Mouse (Mus musculus): Measurements from ENCODE around the gene Fzd5. TPM values are rescaled to one million over a fixed set of nuclear protein-coding genes. Genes with fewer than 3 reads are reported as not detected.

The Fzd5 gene
- total RNA-seq, 1 experiment from 2014 or later: 1.5 TPM

DNA sequence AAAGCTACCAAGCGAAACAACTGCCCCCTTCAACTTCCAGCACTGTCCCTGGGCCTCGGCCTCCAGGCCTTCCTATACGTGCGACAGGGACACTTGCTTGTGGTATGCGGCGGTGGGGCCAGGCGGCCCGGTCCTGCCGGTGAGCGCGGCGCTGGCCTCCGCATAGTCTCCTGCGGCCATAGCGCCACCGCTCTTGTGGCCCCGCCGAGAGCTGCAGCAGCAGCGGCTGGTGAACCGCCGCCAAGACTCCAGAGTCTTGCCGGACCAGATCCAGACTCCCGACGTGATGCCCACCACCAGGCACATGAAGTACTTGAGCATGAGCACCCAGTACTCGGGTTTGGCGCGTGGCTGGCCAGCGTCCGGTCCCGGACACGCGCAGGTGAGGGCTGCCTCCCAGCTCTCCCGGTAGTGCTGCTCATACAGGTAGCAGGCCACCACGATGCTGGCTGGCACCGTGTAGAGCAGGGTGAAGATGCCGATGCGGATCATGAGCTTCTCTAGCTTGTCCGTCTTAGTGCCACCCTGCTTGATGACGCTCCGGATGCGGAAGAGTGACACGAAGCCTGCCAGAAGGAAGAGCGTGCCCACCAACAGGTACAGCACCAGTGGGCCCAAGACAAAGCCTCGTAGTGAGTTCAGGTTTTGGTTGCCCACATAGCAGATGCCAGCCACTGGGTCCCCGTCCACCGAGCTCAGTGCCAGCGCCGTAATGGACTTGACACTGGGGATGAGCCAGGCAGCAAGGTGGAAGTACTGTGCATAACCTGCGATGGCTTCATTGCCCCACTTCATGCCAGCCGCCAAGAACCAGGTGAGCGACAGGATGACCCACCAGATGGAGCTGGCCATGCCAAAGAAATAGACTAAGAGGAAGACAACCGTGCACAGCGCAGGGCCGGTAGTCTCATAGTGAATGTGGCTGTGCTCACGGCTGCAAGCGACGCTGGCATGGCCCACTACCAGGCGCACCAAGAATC is 2.5 kb downstream of the Fzd5 start:
- ATAC-seq (replicated peaks; ENCODE audit: low read depth, poor library complexity, severe bottlenecking): no peak

DNA sequence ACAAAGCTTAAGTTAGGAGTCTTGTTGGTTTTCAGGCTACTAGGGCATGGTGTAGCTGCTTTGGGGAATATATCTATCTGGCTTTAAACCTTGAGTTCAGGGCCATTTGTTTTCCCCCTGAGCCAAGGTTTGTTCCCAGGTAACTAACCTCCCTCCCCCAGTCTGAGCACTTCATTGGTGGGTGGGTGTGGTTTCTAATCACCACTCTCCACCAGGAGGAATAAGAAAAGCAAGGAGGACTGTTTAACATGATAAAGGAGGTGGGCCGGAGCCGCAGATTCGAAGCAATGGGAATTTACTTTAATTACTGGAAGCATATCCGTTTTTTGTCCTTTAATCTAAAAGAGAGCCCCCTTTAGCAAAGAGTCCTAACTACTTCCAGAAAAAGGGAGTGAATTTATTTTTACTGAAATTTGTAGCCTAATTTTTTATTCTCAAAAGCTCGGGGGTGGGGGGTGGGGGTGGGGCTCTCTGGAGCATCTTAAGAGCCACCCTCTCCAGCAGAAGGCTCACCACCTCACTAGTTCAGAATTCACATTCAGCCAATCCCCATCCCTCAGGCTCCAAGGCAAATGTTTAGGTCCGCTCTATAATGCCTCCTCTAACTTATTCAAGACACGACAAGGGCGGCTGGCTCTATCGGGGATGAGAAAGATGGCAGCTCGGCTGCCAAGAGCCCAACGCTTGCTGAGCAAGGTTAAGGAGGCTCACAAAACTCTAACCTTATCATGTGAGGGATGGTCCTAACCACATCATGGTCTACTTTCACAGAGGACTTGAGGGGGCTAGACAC is 3.9 kb downstream of the Fzd5 start:
- no peak for ATAC-seq (replicated peaks; ENCODE audit: low read depth, poor library complexity, severe bottlenecking)

DNA sequence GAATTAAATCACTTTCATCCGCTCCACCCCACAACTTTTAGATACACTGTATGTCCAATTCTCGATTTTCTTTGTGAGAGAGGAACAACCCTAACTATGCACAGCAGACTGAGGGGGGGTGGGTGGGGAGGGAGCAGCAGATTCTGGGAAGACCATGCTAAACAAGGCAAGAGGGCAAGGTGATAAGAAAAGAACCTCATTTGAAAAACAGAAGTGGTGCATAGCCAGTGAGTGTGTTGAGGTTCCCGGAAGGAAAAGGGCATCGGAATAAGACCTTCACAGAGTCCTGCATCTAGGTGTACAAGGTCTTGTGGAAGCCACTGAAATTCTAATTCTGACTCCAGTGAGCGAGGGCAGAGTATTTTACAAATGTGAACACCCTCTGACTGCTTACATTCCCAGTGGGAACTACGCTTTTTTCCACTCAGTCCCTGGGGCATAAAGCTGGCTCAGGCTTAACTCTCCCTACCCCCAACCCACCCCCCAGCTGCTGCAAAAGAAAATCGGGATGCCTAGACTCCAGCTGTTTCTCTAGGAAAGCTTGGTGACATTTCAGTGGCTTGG is 4.8 kb downstream of the Fzd5 start:
- no peak for ATAC-seq (replicated peaks; ENCODE audit: low read depth, poor library complexity, severe bottlenecking)

DNA sequence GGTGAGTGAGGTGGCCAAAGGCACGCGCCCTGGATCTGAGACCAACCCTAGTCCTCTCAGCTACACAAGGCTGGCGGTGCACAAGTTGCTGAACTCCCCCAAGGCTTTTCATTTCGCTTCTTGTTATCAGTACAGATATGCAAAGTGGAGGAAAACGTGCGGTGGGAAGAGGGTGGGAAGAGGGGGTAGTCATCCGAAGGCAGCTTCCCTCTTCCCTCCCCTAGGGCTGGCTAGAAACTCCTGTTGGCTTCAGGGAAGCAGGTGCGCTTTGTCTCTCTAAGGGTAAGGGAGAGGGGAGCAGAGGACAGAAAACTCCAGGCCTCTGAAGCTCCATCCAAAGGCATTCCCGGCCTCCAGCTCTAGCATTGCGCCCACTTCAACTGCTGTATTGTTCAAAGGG is 5.4 kb downstream of the Fzd5 start:
- ATAC-seq (replicated peaks; ENCODE audit: low read depth, poor library complexity, severe bottlenecking): no peak

DNA sequence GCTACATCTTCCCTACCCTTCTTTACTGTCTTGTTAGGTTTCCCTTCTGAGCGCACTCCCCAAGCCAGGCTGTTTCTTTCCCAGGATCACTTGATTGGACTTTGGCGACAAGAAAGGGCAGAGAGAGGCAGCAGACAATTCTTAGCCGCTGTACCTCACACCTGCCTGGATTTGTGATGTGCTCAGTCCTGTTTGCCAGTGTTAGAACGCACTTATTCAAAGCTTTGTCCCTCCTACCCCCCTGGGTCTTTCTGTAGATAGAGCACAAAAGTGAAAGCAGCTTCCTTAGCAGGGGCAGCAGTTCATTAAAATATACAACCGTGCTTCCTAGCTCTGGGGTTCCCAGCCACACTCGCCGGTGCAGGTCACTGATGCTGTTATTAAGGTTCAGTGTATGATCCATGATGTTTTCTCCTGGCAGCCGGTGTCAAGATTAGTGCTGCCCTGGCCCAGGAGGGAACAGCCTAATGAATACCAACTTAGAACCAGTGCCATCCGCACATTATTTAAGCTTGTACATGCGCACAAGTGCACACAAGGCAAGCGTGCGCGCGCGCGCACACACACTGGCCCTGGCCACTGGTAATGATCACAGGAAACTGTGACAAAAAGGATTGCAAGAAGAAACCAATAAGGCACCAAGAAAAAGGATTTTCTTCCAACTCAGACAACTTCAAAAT is 6.1 kb downstream of the Fzd5 start:
- ATAC-seq (replicated peaks; ENCODE audit: low read depth, poor library complexity, severe bottlenecking): no peak

DNA sequence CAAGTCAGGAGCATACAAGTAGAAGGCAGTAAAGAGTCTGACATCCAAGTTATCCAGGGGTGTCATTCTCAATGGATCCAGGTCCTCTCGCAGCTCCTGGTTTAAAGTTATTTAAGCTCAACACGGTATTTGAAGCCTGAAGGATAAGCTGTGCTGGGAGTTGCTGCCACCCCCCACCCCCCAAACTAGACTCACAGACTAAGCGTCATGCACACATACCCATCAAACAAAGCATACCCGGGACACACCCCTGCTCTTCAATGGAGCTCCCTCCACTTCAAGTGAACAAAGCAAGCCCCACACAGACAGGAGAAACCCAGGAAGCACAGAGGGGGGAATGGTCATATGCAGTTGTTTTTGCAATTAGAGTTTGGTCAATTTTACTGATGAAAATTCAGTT is 7.5 kb downstream of the Fzd5 start:
- no peak for ATAC-seq (replicated peaks; ENCODE audit: low read depth, poor library complexity, severe bottlenecking)

DNA sequence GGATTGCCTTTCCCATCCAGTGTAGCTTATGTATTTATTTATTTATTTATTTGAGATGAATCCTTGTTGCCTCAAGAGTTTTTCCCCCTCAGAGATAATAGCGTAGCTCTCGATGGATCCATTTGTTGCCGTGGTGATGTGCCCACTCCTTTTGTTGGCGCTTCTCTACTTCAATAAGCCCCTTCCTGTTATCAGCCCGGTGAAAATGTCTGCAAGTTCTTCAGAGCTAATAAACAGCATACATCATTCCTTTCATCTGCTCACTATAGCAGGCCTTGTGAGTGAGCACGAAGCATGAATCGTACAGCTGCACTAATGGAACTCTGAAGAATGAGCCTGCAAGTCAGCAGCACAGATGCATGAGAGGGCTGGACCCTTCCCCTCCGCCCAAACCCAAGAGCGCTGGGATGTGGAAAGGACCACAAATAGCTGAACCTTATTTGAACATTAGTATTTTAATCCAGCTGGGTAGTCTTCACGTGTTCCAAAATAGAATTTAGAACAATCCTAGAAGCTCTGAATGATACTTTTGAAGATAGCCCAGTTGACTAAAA is 16.4 kb downstream of the Fzd5 start:
- no peak for ATAC-seq (replicated peaks; ENCODE audit: low read depth, poor library complexity, severe bottlenecking)

DNA sequence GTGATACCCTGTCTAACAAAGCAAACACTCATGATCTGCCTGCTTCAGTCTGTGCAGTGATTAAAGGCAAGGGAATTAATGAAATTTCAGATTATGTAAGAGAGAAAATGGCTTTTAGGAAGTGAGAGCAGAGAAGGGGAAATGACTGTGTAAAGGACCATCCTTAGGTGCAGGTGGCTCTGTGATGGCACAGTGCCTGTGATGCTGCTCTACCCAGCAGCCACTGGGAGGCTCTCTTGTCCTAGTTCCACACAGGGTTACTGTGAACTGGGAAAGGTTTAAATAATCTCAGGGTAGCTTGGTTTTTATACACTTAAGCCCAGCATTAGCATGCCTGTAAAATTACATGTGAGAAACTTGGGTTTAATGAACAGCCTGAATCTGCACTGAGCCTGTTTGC is 20.0 kb downstream of the Fzd5 start:
- peak; percentile 99 for ATAC-seq (replicated peaks; ENCODE audit: low read depth, poor library complexity, severe bottlenecking)

DNA sequence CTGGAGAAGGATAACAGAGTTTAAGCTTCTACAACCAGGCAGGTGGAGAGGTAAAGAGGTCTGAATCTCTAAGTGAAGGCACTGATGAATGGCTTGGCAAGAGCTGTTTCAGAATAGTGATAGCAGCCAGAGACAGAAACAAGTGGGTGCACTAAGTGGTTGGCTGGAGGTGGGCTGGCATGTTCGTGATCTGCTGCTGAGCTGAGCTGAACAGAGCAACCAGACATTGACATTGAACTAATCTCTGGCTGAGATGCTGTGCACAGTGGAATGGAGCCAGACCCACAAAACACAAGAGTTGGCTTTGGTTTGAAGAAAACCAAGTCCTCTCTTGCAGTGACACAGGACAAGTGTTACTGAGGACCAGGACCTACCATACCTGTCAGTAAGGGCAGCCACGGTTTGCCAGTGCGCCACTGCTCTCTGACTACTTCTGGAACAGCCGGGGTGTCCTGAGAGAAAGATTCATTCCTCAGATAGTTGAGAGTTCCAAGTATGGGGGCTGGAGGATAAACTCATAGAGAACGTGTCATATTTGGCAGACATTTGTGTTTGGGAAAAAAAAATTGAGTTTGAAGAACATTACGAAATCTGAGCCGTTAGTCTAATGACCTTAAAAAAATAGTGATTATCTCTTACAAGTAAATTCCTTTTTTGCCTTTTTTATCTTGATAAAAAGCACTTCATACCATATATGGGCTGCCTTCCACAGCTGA is 20.8 kb downstream of the Fzd5 start:
- ATAC-seq (replicated peaks; ENCODE audit: low read depth, poor library complexity, severe bottlenecking): no peak

DNA sequence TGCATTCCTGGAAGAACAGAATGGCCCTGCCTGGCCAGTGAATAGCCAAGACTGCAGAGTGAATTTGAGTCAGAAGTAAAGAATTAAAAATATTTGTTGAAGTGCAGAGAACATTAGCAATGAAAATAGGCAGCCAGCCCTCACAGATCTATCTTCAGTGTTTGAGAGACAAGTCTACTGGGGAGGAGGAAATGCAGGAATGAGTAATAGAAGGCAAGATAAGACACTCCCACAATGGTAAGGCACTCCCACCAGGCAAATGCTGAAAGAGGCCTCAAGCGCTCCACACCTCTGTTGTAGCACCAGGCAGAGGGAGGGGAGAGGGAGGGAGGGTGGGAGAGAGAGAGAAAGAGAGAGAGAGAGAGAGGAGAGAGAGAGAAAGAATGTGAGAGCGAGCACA is 22.1 kb downstream of the Fzd5 start:
- ATAC-seq (replicated peaks; ENCODE audit: low read depth, poor library complexity, severe bottlenecking): no peak

DNA sequence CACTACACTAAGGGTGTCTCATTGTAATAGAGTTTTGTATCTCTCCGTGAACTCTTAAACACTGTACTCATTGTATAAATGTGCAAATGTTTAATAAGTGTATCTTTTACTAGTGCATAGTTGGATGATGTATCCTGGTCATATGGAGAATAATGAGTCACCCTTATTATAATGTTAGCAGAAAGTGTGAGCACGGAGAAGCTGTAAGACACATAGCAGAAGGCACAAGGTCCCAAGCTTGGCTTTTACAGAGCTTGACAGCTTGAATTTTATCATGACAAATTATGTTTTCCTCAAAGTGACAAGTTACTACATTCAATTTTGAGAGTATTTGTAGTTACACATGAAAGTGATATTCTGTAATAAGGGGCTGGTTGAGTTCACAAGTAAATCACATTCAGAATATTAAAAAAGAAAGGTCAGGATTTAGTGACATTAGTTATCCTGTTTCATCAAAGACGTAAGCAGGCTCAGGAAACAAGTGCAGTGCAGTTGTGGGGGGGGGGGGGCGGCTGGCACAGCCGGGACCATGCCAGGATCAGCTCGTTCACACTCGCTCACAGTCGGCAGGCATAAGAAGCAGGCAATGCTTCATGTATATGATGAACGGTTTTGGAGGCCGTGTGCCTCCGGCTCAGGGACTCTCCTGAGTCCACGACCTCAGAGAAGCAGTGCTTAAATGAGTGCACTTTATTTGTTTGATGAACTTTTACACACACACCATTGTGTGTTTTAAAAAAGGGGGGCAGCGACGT is 25.4 kb downstream of the Fzd5 start:
- no peak for ATAC-seq (replicated peaks; ENCODE audit: low read depth, poor library complexity, severe bottlenecking)

DNA sequence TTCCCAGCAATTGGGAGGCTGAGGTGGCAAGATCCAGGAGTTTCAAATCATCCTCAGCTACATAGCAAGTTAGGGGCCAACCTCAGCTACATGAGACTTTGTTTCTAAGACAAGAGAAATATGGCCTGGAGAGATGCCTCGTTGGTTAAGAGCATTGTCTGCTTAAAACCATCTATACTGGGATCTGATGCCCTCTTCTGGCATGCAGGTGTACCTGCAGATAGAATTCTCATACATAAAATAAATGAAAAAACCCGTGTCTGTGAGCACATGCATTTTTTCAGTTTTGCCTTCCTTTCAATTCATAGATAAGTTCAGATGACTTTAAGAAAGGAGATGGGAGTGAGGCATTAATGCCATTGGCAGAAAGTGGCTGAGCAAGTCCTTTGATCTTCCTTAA is 27.7 kb downstream of the Fzd5 start:
- ATAC-seq (replicated peaks; ENCODE audit: low read depth, poor library complexity, severe bottlenecking): no peak; the same call in 1 of the 2 replicates

DNA sequence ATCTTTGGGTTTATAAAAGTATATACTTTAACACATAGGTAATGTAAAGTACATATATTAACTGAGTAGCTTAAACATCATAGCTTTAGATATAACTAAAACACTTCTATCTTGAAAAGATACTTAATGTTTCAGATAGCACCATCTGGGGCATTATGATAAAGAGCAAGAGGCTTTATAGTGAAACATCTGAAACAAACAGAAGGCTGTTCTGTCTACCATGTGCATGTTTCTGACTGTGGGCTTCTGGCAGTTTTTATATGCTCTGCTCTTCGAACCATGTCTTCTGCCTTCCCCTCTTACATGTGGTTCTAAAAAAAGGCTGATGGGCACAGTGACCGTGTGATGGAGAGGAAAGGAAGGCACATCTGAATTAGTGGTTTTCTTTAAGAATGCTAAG is 30.9 kb downstream of the Fzd5 start:
- no peak for ATAC-seq (replicated peaks; ENCODE audit: low read depth, poor library complexity, severe bottlenecking)

DNA sequence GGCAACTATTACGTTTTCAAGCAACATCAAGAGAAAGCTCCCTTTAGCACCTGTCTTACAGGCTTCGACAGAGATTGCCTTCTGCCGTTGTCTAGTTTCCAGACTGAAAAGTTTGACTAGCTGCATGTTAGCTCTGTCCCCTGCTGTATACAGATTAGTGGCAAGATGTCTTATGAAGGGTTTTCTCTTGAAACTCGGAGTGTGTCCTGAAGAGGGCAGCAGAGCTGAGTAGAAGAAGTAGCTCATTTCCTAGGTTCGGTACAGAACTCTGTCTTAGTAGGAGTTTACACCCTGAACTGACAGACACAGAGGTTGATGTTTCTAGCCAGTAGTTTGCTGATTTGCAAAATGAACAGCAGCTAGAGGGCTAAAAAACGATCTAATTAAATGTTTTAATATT is 32.3 kb downstream of the Fzd5 start:
- ATAC-seq (replicated peaks; ENCODE audit: low read depth, poor library complexity, severe bottlenecking): peak; percentile 91

DNA sequence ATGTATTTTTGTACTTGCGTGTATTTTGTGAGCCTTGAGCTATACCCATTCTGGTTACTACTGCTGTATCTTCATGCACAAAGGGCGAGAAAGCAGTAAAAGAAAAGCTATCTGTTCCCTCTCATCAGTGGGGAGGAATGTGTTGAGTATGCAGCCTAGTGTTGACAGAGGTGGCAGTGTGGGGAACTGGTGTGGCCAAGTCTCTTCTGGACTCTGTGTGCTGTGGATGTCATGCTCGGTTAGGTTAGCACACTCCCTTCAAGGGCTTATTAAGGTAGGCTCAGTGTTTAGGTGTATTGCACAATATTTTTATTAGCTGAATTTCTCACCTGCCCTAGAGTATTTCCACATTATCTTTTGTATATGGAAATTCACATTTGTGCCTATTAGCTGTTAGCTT is 35.8 kb downstream of the Fzd5 start:
- ATAC-seq (replicated peaks; ENCODE audit: low read depth, poor library complexity, severe bottlenecking): no peak

DNA sequence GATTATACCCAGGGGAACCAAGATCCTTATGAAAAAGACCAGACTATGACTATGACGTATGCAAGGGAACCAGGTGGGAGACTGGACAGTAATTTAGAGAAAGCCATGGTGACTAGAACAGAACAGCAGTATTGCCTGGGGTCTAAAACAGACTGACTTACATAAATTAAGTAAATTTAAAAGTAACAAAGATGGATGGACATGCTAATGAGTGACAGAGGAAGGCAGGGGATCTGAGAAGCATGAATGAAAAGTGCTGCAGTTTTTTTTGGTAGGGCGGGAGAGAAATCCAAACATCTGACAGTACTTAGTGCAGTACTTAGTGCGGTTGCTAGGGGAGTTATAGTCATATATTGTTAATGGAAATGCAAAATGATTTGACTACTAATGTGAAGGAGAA is 42.4 kb downstream of the Fzd5 start:
- no peak for ATAC-seq (replicated peaks; ENCODE audit: low read depth, poor library complexity, severe bottlenecking)

DNA sequence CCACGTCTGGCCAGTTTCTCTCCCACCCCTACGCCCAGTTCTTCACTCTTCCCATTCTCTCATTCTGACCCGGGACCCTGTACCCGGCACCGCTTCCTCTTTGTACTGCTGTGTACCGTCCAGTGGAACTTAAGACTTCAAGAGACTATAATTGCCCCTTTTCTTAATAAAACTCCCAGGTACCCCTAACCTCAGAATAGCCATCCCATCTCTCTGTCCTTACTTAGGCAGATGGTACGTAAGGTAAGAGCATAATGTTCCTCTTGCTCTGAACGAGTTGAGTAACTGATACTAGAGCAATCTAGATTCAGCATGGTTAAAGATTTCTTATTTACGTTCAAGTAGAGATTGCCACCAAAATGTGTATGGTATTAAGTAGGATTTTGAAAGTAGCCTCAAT is 46.0 kb downstream of the Fzd5 start:
- ATAC-seq (replicated peaks; ENCODE audit: low read depth, poor library complexity, severe bottlenecking): no peak

DNA sequence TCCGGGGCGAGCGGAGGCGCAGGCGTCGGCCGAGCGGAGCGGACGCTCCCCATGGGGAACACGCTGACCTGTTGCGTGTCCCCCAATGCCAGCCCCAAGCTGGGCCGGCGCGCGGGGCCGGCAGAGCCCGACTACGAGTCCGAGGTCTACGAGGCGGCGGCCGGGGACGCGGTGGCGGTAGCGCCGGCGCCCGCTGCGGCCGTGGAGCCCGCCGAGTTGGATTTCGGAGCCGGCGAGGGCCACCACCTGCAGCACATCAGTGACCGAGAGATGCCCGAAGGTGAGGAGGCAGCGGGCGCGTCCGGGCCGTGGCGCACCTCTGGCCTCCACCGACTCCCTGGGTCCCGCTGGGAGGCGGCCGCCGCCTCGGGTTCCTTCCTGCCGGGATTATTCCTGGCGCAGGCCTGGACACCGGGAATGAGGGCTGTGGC is 46.4 kb downstream of the Fzd5 start:
- ATAC-seq (replicated peaks; ENCODE audit: low read depth, poor library complexity, severe bottlenecking): no peak; the same call in 1 of the 2 replicates

Measured in common myeloid progenitor, adult 5-6 weeks (primary cell).